Mouse (Mus musculus): ENCODE results near the gene Dll3. TPM values are rescaled to one million over a fixed set of nuclear protein-coding genes. Genes with fewer than 3 reads are reported as not detected.

Gene Dll3
- total and polyA plus RNA-seq, 2 experiments, result not detected

- Histone ChIP-seq H3K27me3 (ENCODE audit: control insufficient read depth, insufficient read depth, low read length) (no peaks in the 10 kb centered on the region), H3K27ac (replicated peaks; ENCODE audit: insufficient read depth, low read depth, low read length) (no peak overlapping the region), H3K9ac (ENCODE audit: low read depth, low read length) (no peak overlapping the region), H3K36me3 (ENCODE audit: control insufficient read depth, insufficient read depth, low read length) (peaks cover 55% of the 10 kb centered on the region), H3K4me1 (ENCODE audit: control insufficient read depth, insufficient read depth, low read length) (no peaks in the 10 kb centered on the region), H3K4me3 (ENCODE audit: insufficient read depth, low read depth, low read length) (no peak overlapping the region), H3K79me2 (ENCODE audit: control insufficient read depth, insufficient read depth, low read length) (no peaks in the 10 kb centered on the region)
- TF ChIP-seq CTCF (IDR thresholded peaks at IDR 0.05; ENCODE audit: low read depth, low read length) (no peak), POLR2A (IDR thresholded peaks at IDR 0.05; ENCODE audit: extremely low read depth, insufficient read depth, low read length) (no peak)
- WGBS, result 89% methylated on average over 3 of the region's 3 CpGs
- DNase-seq (ENCODE audit: extremely low read depth, low read depth, low spot score), result no peak
Observed at GRCm38 (mm10) chr7:28318036-28318435, 16.0 kb upstream of the Dll3 start.

- under 1% methylated on average over 45 of the region's 45 CpGs for WGBS
- peak; percentile 90 for DNase-seq (ENCODE audit: extremely low read depth, low read depth, low spot score)
- peak within 1 kb of the TSS; percentile 77 for H3K9ac ChIP-seq (ENCODE audit: low read depth, low read length)
- TF ChIP-seq POLR2A (IDR thresholded peaks at IDR 0.05; ENCODE audit: extremely low read depth, insufficient read depth, low read length) (0 out of 2 replicates have a peak, but pooled peaks have one; percentile 19), CTCF (IDR thresholded peaks at IDR 0.05; ENCODE audit: low read depth, low read length) (no peak)
- peaks cover 4% of the 10 kb centered on the region for H3K4me1 ChIP-seq (ENCODE audit: control insufficient read depth, insufficient read depth, low read length)
- H3K27me3 ChIP-seq (ENCODE audit: control insufficient read depth, insufficient read depth, low read length), result no peaks in the 10 kb centered on the region
- H3K79me2 ChIP-seq (ENCODE audit: control insufficient read depth, insufficient read depth, low read length), result no peaks in the 10 kb centered on the region
- no peak within 1 kb of the TSS for H3K27ac ChIP-seq (replicated peaks; ENCODE audit: insufficient read depth, low read depth, low read length)
- H3K4me3 ChIP-seq (ENCODE audit: insufficient read depth, low read depth, low read length), result peak within 1 kb of the TSS; percentile 69
- H3K36me3 ChIP-seq (ENCODE audit: control insufficient read depth, insufficient read depth, low read length), result peaks cover 22% of the 10 kb centered on the region
Observed at GRCm38 (mm10) chr7:28311926-28312543, 10.0 kb upstream of the Dll3 start, which contains the start of gene Timm50. Gene Timm50, minus strand, starts transcription at chr7:28312072.

GRCm38 (mm10) chr7:28311151-28311925, 9.3 kb upstream of the Dll3 start:
- DNase-seq (ENCODE audit: extremely low read depth, low read depth, low spot score), result peak; percentile 14
- peak overlapping the region; percentile 77 for H3K9ac ChIP-seq (ENCODE audit: low read depth, low read length)
- 5% methylated on average over 35 of the region's 35 CpGs for WGBS
- peak overlapping the region; percentile 69 for H3K4me3 ChIP-seq (ENCODE audit: insufficient read depth, low read depth, low read length)
- no peak for TF ChIP-seq CTCF (IDR thresholded peaks at IDR 0.05; ENCODE audit: low read depth, low read length)
- no peak for TF ChIP-seq POLR2A (IDR thresholded peaks at IDR 0.05; ENCODE audit: extremely low read depth, insufficient read depth, low read length)
- no peaks in the 10 kb centered on the region for H3K27me3 ChIP-seq (ENCODE audit: control insufficient read depth, insufficient read depth, low read length)
- H3K27ac ChIP-seq (replicated peaks; ENCODE audit: insufficient read depth, low read depth, low read length), result no peak overlapping the region
- peaks cover 15% of the 10 kb centered on the region for H3K36me3 ChIP-seq (ENCODE audit: control insufficient read depth, insufficient read depth, low read length)
- H3K4me1 ChIP-seq (ENCODE audit: control insufficient read depth, insufficient read depth, low read length), result peaks cover 4% of the 10 kb centered on the region
- H3K79me2 ChIP-seq (ENCODE audit: control insufficient read depth, insufficient read depth, low read length), result no peaks in the 10 kb centered on the region

- H3K27ac ChIP-seq (replicated peaks; ENCODE audit: insufficient read depth, low read depth, low read length), result no peak overlapping the region
- H3K36me3 ChIP-seq (ENCODE audit: control insufficient read depth, insufficient read depth, low read length), result peaks cover 6% of the 10 kb centered on the region; the same call in 1 of the 2 replicates
- H3K27me3 ChIP-seq (ENCODE audit: control insufficient read depth, insufficient read depth, low read length), result no peaks in the 10 kb centered on the region
- no peak overlapping the region for H3K4me3 ChIP-seq (ENCODE audit: insufficient read depth, low read depth, low read length)
- no peak for DNase-seq (ENCODE audit: extremely low read depth, low read depth, low spot score)
- peaks cover 4% of the 10 kb centered on the region for H3K4me1 ChIP-seq (ENCODE audit: control insufficient read depth, insufficient read depth, low read length)
- H3K9ac ChIP-seq (ENCODE audit: low read depth, low read length), result no peak overlapping the region
- 87% methylated on average over 9 of the region's 9 CpGs for WGBS
- TF ChIP-seq POLR2A (IDR thresholded peaks at IDR 0.05; ENCODE audit: extremely low read depth, insufficient read depth, low read length), result no peak
- TF ChIP-seq CTCF (IDR thresholded peaks at IDR 0.05; ENCODE audit: low read depth, low read length), result no peak
- no peaks in the 10 kb centered on the region for H3K79me2 ChIP-seq (ENCODE audit: control insufficient read depth, insufficient read depth, low read length)
Observed at GRCm38 (mm10) chr7:28309737-28310136, 7.7 kb upstream of the Dll3 start.

GRCm38 (mm10) chr7:28306216-28306615, 4.2 kb upstream of the Dll3 start:
- H3K79me2 ChIP-seq (ENCODE audit: control insufficient read depth, insufficient read depth, low read length), result no peaks in the 10 kb centered on the region
- peaks cover 3% of the 10 kb centered on the region for H3K4me1 ChIP-seq (ENCODE audit: control insufficient read depth, insufficient read depth, low read length)
- H3K27me3 ChIP-seq (ENCODE audit: control insufficient read depth, insufficient read depth, low read length), result peaks cover 5% of the 10 kb centered on the region; the same call in 1 of the 2 replicates
- H3K4me3 ChIP-seq (ENCODE audit: insufficient read depth, low read depth, low read length), result no peak overlapping the region
- no peak overlapping the region for H3K27ac ChIP-seq (replicated peaks; ENCODE audit: insufficient read depth, low read depth, low read length)
- DNase-seq (ENCODE audit: extremely low read depth, low read depth, low spot score), result no peak
- H3K9ac ChIP-seq (ENCODE audit: low read depth, low read length), result no peak overlapping the region
- TF ChIP-seq CTCF (IDR thresholded peaks at IDR 0.05; ENCODE audit: low read depth, low read length), result no peak
- no peak for TF ChIP-seq POLR2A (IDR thresholded peaks at IDR 0.05; ENCODE audit: extremely low read depth, insufficient read depth, low read length)
- WGBS, result 93% methylated on average over 8 of the region's 8 CpGs
- peaks cover 6% of the 10 kb centered on the region; the same call in 1 of the 2 replicates for H3K36me3 ChIP-seq (ENCODE audit: control insufficient read depth, insufficient read depth, low read length)
